Mouse (Mus musculus): ENCODE data around the gene Olfr315.

DNA sequence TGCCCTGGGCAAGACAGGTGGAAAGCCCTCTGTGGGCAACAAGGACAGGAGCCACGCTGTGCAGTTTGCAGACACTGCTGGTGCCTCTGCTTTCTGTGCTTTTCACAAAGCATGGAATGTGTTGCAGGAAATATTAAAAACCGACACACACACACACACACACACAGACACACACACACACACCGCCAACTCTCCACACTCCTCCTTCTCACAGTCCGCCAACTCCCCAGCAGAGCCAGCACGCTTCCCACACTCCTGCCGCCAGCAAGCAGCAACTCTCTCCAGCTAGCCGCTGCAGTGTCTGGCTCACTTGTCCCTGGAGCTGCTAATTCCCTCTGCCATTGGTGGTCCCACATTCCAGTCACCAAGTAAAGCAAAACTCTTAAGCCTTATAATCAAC is 23.9 kb downstream of the Olfr315 start:
- no peak for TF ChIP-seq CTCF (IDR thresholded peaks at IDR 0.05; ENCODE audit: low read depth)
- no peak for TF ChIP-seq EP300 (IDR thresholded peaks at IDR 0.05; ENCODE audit: low read depth)

Measured in heart, postnatal 0 days (tissue).